Mouse (Mus musculus) ES-E14 (cell line): ENCODE measurements at regions not wholly inside any gene's neighbourhood (a gene's known extent, or its start where the extent isn't known, plus 50 kb on each side); places are given as distances from the start of the nearest gene placed in this dataset.

ENCODE experiments used
- HCFC1 ChIP-seq: IDR thresholded peaks from 2 replicates; pipeline ENCODE4 v1.6.1; 2012; ENCODE audit warnings: low read length, inconsistent platforms, borderline replicate concordance; ENCODE audit not compliant: insufficient read depth
- MAFK ChIP-seq: IDR thresholded peaks from 2 replicates; pipeline ENCODE4 v1.6.1; 2014; ENCODE audit warnings: mild to moderate bottlenecking, low read depth, low read length, inconsistent platforms; ENCODE audit not compliant: insufficient read depth

- no peak for TF ChIP-seq HCFC1
- TF ChIP-seq MAFK, result no peak
Measured at GRCm38 (mm10) chr10:19117071-19117605, 101.7 kb upstream of the Tnfaip3 start.
